Mouse (Mus musculus): ENCODE measurements around the gene Kdm2a.

Kdm2a gene

DNA sequence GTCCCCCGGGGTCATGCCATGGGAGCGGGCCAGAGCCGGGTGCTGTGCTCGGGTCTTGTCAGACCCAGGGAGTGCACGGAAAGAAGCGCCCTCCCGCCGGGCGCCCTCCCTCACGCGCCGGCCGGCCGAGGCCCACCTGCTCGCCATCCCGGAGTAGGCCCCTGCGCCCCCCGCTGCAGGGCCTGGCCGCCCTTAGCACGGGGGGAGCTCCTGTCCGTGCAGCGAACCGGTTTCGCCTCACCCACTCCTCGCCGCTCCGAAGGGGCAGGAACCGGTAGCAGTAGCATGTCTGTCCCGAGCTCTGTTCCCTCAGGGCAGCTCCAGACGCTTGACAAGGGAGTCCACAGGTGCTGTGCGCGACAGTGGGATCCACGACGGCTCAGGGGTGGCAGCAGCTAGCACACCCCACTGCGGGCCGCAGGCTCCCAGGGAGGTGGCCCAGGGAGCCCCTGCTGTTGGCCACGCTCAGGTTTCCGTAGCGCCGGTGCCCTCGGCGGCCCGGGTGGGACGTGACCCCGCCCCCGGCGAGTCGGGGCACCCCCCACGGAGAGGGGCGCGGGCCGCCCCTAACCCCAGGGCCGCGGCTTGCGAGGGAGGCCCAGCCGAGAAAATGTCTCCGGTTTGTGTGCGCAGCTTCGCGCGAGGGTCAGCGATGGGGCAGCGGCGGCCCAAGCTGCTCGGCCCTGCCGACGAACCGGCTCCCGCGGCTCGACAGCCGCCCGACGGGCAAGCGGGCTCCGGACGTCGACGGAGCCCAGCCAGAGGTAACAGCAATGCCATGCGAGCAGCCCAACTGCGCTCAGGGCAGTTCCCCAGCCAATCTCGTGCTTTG, at the start of gene Kdm2a:
TSS of gene Kdm2a (minus strand) at position 488 of the 832 bp plus-strand sequence.
- DNase-seq (ENCODE audit: low spot score in 2 of 2), result peak; percentile 48 to 57

DNA sequence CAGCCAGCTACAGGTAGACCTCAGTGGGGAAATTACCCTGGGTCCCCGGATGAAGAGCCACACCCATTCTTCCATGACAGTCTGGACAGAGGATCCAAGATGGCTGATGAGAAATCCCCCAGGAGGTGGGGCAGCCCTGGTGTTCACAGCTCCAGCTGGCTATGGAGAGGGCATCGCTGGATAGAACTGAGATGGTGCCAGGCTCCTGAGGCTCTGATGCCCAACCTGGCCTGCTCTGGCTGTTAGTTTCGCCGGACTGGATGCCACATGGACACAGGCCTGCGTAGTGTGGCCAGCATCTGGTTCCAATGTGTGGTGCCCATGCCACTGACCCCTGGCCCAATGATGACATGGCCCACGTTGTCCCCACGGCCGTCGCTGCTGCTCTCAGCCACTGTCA, 49.4 kb upstream of the Kdm2a start:
- DNase-seq (ENCODE audit: low spot score in 2 of 2), result no peak

- no peak for DNase-seq (ENCODE audit: low spot score in 2 of 2)
Measured at GRCm38 (mm10) chr19:4446661-4447420, 48.8 kb upstream of the Kdm2a start.

DNA sequence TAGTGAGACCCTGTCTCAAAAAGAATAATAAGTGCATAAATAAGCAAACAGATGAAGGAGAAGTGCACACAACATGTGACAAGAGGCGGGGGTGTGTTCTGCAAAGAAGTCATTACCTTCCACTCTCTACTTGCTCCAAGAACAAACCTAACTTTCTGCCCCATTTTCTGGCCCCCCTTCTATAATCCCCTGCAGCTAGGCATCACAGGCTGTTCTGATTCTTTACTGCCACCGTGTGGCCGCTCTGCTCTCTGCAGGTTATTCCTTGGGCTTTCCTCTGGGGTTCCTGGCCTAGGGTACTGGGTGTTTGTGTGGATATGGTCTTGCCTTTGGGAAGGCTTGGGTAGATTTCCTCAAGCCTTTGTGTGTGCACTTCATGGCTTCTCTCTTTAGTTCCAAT, 44.3 kb upstream of the Kdm2a start:
- peak; percentile 37 to 73 for DNase-seq (ENCODE audit: low spot score in 2 of 2)

DNA sequence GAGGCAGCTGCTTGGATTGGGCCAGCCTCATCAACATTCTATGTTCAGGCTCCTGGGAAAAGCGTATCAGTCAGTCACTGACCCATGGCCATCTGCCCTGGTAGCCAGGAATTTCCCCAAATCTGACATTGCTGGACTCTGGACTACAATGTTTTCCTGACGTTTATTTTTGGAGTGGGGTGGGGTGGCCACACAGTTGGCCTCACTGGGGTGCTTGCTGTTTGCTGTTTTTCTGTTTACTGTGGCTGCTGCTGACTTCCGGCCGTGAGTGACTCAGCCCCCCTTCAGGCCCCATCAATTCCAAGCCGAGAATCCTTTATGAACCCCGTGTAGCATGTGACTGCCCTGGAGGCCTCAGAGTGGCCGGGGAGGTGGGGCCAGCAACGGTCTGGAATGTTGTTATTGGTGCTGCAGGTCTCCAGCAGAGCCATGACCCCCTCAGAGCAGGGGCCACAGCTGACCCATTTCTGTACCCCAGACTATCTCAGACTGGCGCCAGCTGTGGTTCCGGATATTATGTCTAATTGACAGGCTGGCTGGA, 43.6 kb upstream of the Kdm2a start:
- DNase-seq (ENCODE audit: low spot score in 2 of 2), result no peak

DNA sequence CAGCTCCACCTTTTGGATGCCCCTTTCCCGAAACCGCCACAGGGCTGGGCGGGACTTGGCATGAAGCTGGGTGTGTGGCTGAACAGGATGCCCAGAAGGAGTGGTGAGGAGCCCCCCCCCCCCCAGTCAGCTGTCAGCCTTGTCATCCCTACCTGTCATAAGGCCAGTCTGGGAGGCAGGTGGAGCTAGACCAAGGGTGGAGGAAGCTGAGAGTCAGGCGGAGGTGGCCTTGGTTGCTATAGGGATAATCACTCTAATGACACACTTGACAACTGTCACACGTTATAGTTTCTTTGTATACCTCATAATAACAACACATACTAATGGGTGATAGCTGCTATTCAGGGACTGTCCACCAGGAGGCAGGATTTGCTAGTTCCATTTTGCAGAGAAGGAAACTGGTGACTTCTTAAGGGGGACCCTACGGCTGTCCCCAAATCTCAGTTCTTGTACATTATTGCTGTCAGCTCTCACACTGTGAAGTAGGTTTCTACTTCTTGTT, 43.1 kb upstream of the Kdm2a start:
- DNase-seq (ENCODE audit: low spot score in 2 of 2), result peak in 1 of 2 experiments; percentile 40

GRCm38 (mm10) chr19:4440222-4440621, 42.1 kb upstream of the Kdm2a start:
- no peak for DNase-seq (ENCODE audit: low spot score in 2 of 2)

- no peak for DNase-seq (ENCODE audit: low spot score in 2 of 2)
Measured at GRCm38 (mm10) chr19:4439161-4439801, 41.2 kb upstream of the Kdm2a start, which contains the start of gene Rhod. Rhod (minus strand) TSS chr19:4439432.

DNA sequence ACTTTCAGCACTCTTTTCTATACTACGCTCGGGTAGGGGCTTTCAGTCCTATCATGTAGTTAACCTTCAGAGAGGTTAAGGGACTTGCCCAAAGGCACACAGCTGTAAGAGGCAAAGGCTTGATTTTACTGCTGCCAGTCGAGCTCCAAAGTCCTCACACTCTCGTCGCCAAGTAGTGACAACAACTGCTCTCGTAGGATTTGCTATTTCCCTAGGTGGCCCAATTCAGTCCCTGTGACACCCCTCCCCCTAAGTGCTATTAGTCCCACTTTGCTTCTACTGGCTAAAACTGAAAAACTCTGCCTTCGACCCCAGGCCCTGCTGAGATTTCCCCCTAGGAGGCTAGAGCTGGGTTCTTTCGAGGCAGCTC, 40.7 kb upstream of the Kdm2a start:
- DNase-seq (ENCODE audit: low spot score in 2 of 2), result no peak

GRCm38 (mm10) chr19:4437886-4438285, 39.8 kb upstream of the Kdm2a start:
- no peak for DNase-seq (ENCODE audit: low spot score in 2 of 2)

DNA sequence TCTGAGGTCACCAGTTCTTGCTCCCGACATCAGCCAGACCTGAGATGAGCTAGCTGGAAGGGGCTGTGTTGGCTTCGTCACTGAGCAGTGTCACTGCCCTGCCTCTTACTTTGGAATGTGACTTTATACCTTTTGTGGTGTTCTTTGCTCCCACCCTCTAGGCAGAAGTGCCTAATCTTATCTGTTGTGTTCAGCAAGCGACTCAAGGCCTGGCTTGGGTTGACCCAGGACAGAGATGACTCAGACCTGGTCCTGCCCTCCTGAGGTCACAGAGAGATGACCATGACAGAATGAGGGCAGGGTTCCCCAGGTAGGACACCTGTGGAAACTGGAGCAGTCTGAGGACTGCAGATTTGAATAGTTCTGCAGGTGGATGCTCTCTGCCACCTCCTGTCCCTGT, 38.2 kb upstream of the Kdm2a start:
- no peak for DNase-seq (ENCODE audit: low spot score in 2 of 2)

- DNase-seq (ENCODE audit: low spot score in 2 of 2), result no peak
Measured at GRCm38 (mm10) chr19:4434999-4435398, 36.9 kb upstream of the Kdm2a start.

DNA sequence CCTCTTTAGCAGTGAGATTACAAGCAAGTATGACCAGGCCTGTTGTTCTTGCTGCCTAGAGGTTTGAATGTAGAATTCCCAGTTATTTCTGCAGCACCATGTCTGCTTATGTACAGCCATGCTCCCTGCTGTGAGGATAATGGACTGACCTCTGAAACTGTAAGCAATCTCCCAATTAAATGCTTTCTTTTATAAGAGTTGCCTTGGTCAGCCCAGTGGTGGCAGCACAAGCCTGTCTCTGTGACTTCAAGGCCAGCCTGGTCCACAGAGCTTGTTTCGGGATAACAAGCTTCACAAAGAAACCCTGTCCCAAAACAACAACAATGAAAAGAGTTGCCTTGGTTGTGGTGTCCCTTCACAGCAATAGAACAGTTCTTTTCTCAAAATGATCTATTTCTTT, 35.7 kb upstream of the Kdm2a start:
- no peak for DNase-seq (ENCODE audit: low spot score in 2 of 2)

GRCm38 (mm10) chr19:4430091-4430620, 32.1 kb upstream of the Kdm2a start:
- DNase-seq (ENCODE audit: low spot score in 2 of 2), result no peak

GRCm38 (mm10) chr19:4425610-4426366, 27.7 kb upstream of the Kdm2a start:
- DNase-seq (ENCODE audit: low spot score in 2 of 2), result no peak

GRCm38 (mm10) chr19:4423021-4423420, 24.9 kb upstream of the Kdm2a start:
- no peak for DNase-seq (ENCODE audit: low spot score in 2 of 2)

GRCm38 (mm10) chr19:4422581-4422980, 24.5 kb upstream of the Kdm2a start:
- no peak for DNase-seq (ENCODE audit: low spot score in 2 of 2)

DNA sequence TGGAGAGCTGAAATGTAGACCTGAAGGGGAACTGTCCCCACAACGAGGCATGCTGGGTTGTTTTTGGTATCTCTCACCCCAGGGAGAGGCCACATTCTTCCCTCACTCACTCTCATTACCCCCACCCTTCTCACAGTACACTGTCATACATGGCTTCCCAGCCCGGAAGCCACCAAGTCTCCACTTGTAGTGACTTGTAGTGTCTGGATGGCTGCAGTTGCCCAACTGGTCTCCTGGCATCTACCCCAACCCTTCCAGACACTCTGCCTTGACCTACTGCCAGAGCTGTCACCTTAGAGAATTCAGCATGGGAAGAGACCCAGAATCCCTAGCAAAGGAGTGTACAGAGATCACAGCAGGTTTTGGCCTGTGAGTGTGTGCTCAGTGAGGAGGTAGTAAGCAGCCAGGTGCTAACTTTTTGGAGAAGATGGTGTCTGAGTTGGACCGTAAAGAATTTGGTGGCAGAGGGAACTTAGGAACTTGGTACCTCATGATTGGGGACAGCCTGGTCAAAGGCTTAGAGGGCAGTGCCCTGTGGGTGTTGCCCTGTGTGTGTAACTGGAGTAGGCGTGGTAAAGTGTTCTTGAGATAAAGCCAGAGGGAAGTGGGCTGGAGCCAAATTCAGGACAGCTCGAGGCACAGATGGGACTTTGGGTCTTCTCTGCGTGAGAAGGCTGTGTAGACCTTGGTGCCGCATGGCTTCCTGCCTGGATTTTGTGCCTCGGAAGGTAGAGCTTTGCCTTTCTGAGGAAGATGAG, 22.2 kb upstream of the Kdm2a start:
- DNase-seq (ENCODE audit: low spot score in 2 of 2), result no peak

GRCm38 (mm10) chr19:4419711-4420110, 21.6 kb upstream of the Kdm2a start:
- no peak for DNase-seq (ENCODE audit: low spot score in 2 of 2)

- DNase-seq (ENCODE audit: low spot score in 2 of 2), result no peak
Measured at GRCm38 (mm10) chr19:4417713-4418112, 19.6 kb upstream of the Kdm2a start.

Data from frontal cortex, postnatal 14 days (tissue).